Mouse (Mus musculus) liver, postnatal 0 days (tissue): Measurements from ENCODE around the gene Sptan1.

Experiments used
- CTCF ChIP-seq: sonication (generic); IDR thresholded peaks from 2 replicates; pipeline ENCODE4 v1.5.1; 2016; ENCODE audit warnings: antibody characterized with exemption, low read depth
- EP300 ChIP-seq: IDR thresholded peaks from 2 replicates; pipeline ENCODE4 v1.6.1; 2016; ENCODE audit warnings: antibody characterized with exemption, low read depth, mild to moderate bottlenecking

DNA sequence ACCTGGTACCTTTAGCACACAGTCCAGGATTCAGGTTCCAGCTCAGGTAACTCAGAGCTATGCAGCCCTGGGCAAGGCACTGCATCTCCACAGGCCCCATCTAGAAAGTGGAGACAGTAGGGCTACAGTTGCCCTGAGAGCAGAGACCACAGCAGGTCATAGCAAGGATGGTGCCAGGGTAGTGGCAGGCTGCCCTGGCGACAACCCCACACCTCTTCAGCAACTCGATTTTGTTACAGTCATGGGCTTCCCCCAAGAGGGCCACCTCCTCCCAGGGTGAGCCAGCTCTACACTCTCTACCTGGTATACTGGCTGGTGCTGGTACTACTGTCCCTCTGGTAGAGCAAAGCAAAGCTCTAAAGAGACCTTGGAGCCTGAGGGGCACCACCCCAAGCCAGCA, 72.4 kb downstream of the Sptan1 start:
- no peak for TF ChIP-seq CTCF
- TF ChIP-seq EP300: no peak
